Mouse (Mus musculus) c-Kit-positive CD71-negative TER-119-negative erythroid progenitor cells, embryonic 14.5 days (primary cell): ENCODE data around the gene Tspan11.

Experiments used
- DNase-seq: peaks from one replicate; pipeline ENCODE4 v3.0.0-alpha.2; 2013; ENCODE audit warnings: low read depth

Tspan11 gene

DNA sequence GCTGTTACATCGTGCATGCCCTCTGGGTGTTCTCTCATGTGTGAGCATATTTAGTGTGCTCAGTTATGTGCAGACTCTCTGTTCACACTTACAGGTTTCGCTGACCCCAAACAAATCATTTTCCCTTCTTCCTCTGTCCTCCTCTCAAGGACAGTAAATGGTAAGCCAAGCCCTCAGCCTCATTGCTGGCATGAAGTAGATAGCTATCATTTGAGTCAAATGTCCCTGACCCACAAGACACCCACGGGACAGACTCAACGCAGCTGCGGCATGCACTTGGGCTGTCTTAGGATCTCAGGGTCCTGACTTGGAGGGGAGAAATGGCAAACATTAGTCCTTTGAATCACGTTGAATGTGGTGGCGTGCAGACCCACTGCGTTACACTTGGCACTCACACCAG, 55.0 kb downstream of the Tspan11 start:
- no peak for DNase-seq

- peak; percentile 29 for DNase-seq
These were observed 58.3 kb downstream of the Tspan11 start for GRCm38 (mm10) chr6:127945725-127946124.

DNA sequence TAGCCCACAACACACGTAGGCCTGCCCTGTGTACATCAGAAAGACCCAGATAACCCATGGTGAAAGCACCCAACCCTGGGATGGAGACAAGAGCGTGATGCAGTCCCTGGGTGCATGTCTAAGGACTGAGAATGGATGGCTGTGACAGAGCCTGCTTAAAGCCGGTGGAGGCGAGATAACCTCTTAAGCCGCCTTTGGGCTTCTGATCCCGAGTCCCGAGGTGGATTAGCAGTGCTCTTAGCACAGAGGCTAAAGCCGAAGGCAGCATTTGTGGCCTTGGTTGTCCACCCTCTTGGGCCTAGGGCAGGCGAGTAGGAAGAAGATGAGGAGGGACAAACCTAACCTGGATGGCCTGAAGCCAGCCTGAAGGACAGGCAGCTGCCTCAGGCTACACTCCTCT, 61.3 kb downstream of the Tspan11 start:
- DNase-seq = no peak

GRCm38 (mm10) chr6:127949885-127950284, 62.5 kb downstream of the Tspan11 start:
- DNase-seq = no peak

- DNase-seq = no peak
These were observed 65.7 kb downstream of the Tspan11 start for GRCm38 (mm10) chr6:127953071-127953470.

GRCm38 (mm10) chr6:127956172-127956571, 68.8 kb downstream of the Tspan11 start:
- no peak for DNase-seq

- DNase-seq = no peak
These were observed 72.8 kb downstream of the Tspan11 start for GRCm38 (mm10) chr6:127960203-127960602.

GRCm38 (mm10) chr6:127965497-127965896, 78.1 kb downstream of the Tspan11 start:
- no peak for DNase-seq

DNA sequence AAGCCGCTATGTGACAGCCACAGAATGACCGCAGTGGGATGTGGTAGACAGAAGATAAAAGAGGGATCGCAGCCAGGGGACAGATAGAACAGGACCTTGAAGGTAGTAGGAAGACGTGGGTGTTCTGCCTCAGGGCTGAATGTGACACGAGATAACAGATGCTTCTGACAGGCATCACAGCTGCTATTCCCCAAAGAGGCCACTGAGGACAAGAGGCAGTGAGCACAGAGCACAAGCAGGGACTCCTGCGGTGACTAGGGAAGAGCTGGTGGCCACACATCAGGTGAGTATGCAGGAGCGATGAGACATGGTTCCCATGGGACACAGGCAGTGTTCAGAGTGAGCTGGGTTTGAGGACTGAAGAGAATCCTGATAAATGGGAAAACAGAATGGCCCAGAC, 82.3 kb downstream of the Tspan11 start:
- DNase-seq = no peak

GRCm38 (mm10) chr6:127970120-127970519, 82.7 kb downstream of the Tspan11 start:
- DNase-seq = peak; percentile 60

DNA sequence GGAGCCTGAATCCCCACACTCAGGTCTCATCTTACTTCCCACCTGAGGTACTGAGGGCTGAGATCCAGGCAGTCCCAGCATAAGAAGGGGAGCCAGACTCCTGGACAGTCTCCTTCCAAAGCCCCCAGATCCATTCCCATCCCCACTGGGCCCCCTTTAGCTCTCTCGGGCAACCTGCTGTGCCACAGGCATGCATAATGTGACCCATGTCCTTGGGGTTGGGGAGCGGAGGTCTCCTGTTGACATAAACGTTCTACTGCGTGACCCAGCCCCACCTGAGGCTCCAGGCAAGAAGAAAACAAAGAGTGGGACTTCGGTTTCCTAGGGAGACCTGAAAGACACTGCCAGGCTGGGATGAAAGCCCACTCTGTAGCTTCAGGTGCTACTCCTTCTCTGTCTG, 83.5 kb downstream of the Tspan11 start:
- no peak for DNase-seq

DNA sequence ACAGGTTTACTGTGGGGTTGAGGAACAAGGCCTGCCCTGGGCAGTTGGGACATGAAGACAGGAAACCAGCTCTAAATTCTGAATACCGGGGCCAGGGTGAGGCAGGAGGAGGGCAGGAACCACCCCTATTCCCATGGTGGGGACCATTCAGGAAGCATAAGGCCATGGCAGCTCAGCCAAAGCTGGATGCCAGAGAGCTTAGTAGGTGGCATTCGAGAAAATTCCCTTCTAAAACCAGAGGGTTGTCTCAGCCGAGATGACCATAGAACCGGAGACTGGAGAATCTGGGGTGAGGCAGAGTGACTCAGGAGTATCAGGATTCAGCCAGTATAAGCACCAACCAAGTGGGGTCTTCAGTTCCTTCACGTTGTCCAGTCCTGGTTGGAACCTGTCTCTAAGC, 84.5 kb downstream of the Tspan11 start:
- DNase-seq = no peak

GRCm38 (mm10) chr6:127973553-127973952, 86.2 kb downstream of the Tspan11 start:
- DNase-seq = no peak

- no peak for DNase-seq
These were observed 86.6 kb downstream of the Tspan11 start for GRCm38 (mm10) chr6:127974000-127974399.

GRCm38 (mm10) chr6:127976695-127977094, 89.3 kb downstream of the Tspan11 start:
- no peak for DNase-seq

DNA sequence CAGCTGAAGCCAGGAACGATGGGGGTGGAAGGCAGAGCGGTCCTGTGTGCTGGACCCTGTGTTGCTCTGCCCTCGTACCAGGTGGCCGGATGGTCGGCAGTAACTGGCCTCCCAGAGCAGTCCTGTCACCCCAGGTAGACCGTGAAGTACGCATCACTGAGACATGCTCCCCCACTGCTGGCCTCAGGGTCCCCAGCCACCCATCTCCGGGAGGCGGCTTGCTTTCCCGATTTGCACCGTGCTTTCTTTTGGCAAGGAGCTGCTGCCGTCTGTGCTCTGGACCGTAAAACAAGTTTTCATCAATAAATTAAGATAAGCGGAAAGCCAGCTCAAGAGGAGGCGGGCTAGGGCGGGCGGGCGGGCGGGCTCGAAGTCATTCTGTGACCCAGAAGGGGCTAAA, 91.6 kb downstream of the Tspan11 start:
- DNase-seq = no peak

GRCm38 (mm10) chr6:127979831-127980230, 92.4 kb downstream of the Tspan11 start:
- no peak for DNase-seq

DNA sequence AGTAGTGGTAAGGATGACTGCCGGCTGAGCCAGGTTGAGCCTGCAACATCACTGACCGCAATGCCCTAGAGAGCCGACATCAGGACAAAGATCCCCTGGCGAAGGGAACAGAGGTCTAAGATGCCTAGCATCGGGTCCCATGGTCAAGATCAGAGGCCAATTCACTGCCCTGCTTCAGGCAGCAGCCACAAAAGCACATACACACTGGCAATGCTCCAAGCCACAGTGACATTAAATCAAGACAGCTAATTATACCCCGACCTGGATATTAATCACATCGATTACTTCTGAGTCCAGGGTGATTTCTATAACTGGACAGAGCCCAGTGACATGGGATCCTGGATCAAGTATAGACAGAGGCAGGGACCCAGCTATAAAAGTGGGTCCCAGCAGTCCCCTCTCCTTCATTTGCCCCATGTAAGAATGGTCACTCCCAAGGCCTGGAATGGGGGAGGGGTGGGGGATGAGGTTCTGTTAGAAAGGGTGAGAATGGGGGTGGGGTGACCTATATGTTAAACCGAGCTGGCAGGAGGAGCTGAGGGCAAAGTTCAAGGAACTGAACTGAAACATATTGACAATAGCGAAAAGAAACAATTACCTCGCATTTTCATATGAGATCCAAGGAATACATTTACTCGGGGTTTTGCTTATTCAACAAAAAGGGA, 93.1 kb downstream of the Tspan11 start:
- DNase-seq = no peak

- no peak for DNase-seq
These were observed 93.8 kb downstream of the Tspan11 start for GRCm38 (mm10) chr6:127981176-127981575.

DNA sequence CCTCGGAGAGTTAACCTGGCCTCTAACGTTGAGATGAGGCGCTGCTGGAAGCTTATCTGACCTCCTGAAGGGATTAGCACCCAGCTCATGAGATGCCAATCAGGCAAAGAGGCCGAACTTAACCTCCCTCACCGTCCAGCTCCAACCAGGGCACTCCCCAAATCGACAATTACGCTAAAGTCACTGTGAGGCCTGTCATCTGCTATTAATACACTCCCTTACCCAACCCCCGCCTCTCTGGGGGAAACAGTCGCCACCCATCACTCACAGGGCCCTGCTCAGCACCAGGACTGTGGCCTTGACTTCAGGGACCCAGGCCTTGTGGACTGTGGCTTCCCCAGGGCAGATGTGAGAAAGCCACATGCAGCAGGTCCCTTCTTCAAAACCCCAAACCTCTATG, 99.0 kb downstream of the Tspan11 start:
- DNase-seq = no peak

DNA sequence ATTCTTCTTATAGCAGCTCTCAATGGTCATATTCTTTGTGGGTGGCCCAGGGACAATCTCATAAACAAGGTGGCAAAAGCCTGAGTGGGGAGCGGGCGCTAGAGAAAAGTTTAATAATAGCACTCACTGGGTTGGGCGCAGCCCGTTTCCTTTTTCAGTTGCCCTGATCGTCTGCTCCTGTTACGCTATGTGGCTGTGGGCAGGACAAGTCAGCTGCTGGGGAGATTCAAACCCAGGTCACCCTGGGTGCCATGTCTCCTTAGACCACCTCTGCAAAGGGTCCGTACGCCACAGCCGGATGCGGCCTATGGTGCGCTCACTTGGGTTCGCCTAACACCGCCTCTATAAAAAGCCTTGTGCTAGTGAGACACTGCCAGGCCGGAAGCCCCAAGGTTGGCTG, 100.0 kb downstream of the Tspan11 start:
- DNase-seq = no peak

DNA sequence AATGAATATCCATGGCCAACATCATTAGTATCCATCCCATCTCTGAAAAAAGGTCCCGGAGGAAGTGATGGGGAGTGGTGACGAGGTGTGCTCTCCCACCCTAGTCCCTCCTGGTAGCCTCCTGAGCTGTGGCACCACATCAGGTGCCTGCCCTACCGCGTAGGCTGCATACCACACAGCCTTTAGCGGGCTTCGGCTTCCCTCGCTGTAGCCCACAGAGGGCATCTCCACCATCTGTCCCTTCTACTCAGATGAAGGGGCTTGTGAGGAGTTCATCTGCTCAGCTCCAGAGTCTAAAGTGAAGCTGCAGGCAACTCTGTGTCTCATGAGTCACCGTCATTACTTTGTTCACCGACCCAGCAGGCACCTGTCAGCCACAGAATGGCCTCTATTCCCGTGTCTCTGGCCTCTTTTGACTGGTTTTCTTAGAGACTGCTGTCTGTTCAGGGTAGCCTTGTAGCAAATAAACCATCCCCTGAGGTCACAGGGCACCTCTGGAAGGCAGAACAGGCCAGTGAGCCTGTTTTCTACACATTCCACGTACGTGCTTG, 101.6 kb downstream of the Tspan11 start:
- no peak for DNase-seq

- no peak for DNase-seq
These were observed 102.3 kb downstream of the Tspan11 start for GRCm38 (mm10) chr6:127989624-127990212.
